Mouse (Mus musculus) CH12.LX (cell line): ENCODE data around the gene Skint8.

Experiments
- BHLHE40 ChIP-seq: IDR thresholded peaks from 2 replicates; pipeline ENCODE4 v1.6.1; 2011; ENCODE audit warnings: mild to moderate bottlenecking, low read depth, low read length, improper control_type of control experiment
- CTCF ChIP-seq, 2 experiments: IDR thresholded peaks in 1 of 2; conservative IDR thresholded peaks in 1 of 2; 2 replicates each; pipeline ENCODE4 v1.5.1; 2011 to 2012; ENCODE audit warnings: low read depth in 2 of 2, low read length in 2 of 2, improper control_type of control experiment in 1 of 2, inconsistent platforms in 1 of 2, mild to moderate bottlenecking in 1 of 2, moderate library complexity in 1 of 2
- ELF1 ChIP-seq: IDR thresholded peaks from 2 replicates; pipeline ENCODE4 v1.6.1; 2014; ENCODE audit warnings: low read depth, mild to moderate bottlenecking, inconsistent platforms, low read length, improper control_type of control experiment
- IRF4 ChIP-seq: IDR thresholded peaks from 2 replicates; pipeline ENCODE4 v1.6.1; 2014; ENCODE audit warnings: low read depth, mild to moderate bottlenecking, inconsistent platforms, low read length, improper control_type of control experiment
- KAT2A ChIP-seq: IDR thresholded peaks from 2 replicates; pipeline ENCODE4 v1.6.1; 2012; ENCODE audit warnings: low read length, improper control_type of control experiment, inconsistent platforms; ENCODE audit not compliant: insufficient replicate concordance
- POLR2A ChIP-seq: IDR thresholded peaks from 2 replicates; pipeline ENCODE4 v1.6.1; 2011; ENCODE audit warnings: low read depth, mild to moderate bottlenecking, improper control_type of control experiment, low read length
- RCOR1 ChIP-seq: conservative IDR thresholded peaks from 2 replicates; pipeline ENCODE4 v1.6.1; 2012; ENCODE audit warnings: low read depth, mild to moderate bottlenecking, inconsistent platforms, low read length, improper control_type of control experiment
- SIN3A ChIP-seq: IDR thresholded peaks from 2 replicates; pipeline ENCODE4 v1.6.1; 2012; ENCODE audit warnings: low read length, improper control_type of control experiment, inconsistent platforms
- TBP ChIP-seq: conservative IDR thresholded peaks from 2 replicates; pipeline ENCODE4 v1.6.1; 2011; ENCODE audit warnings: low read depth, low read length, improper control_type of control experiment
- TCF12 ChIP-seq: IDR thresholded peaks from 2 replicates; pipeline ENCODE4 v1.6.1; 2014; ENCODE audit warnings: low read depth, mild to moderate bottlenecking, inconsistent platforms, low read length, improper control_type of control experiment
- USF1 ChIP-seq: IDR thresholded peaks from 2 replicates; pipeline ENCODE4 v1.6.1; 2014; ENCODE audit warnings: low read depth, mild to moderate bottlenecking, inconsistent platforms, low read length, improper control_type of control experiment
- ZMIZ1 ChIP-seq: IDR thresholded peaks from 2 replicates; pipeline ENCODE4 v1.6.1; 2012; ENCODE audit warnings: low read depth, mild to moderate bottlenecking, inconsistent platforms, low read length, improper control_type of control experiment

DNA sequence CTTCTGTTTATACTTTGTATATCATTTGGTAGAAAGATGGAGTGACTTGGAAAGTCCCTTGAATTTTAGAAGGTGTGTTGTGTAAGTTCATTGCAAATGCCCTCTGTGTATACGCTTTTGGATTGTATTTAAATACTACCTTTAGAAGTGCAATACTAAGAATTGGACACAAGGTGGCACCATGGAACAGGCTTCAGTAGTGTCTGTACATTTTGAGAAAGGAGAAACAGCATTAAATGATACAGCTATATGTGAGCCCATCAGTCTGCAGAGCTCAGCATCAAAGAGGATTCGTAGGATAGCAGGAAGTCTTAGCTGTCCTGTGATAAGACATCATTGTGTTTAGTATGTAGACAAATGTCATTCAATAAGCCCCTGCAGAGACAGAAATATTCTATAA lies 11.3 kb upstream of the Skint8 start:
- TF ChIP-seq CTCF (conservative IDR thresholded peaks at IDR 0.05 in 1 of 2, IDR thresholded peaks at IDR 0.05 in 1 of 2; ENCODE audit: low read depth in 2 of 2, low read length in 2 of 2) (peak; percentile 47 to 73; a peak in 3 of 4 replicates), ELF1 (no peak), ZMIZ1 (no peak), BHLHE40 (no peak), TCF12 (no peak), POLR2A (no peak), TBP (no peak), KAT2A (no peak), RCOR1 (no peak), USF1 (no peak), SIN3A (no peak), IRF4 (no peak)
